Mouse (Mus musculus) G1E (cell line): ENCODE measurements around the gene 1700029I15Rik.

Experiments used
- CTCF ChIP-seq: IDR thresholded peaks from 2 replicates; pipeline ENCODE4 v1.5.1; 2012; ENCODE audit warnings: low read depth, low read length, inconsistent platforms, mixed read lengths
- GATA1 ChIP-seq: IDR thresholded peaks from 2 replicates; pipeline ENCODE4 v1.6.1; 2012; ENCODE audit warnings: borderline replicate concordance, low read length, inconsistent platforms, mixed read lengths
- GATA2 ChIP-seq: IDR thresholded peaks from 2 replicates; pipeline ENCODE4 v1.6.1; 2012; ENCODE audit warnings: low read depth, low read length, inconsistent platforms, borderline replicate concordance
- POLR2AphosphoS5 ChIP-seq: IDR thresholded peaks from 2 replicates; pipeline ENCODE4 v1.6.1; 2012; ENCODE audit warnings: low read depth, low read length, inconsistent platforms; ENCODE audit not compliant: insufficient replicate concordance
- TAL1 ChIP-seq: conservative IDR thresholded peaks from 2 replicates; pipeline ENCODE4 v1.6.1; 2012; ENCODE audit warnings: low read depth, low read length, inconsistent platforms, mixed read lengths

GRCm38 (mm10) chr2:92430723-92431541 lies 48.6 kb downstream of the 1700029I15Rik start:
- TF ChIP-seq CTCF (no peak), GATA1 (no peak), GATA2 (no peak), TAL1 (no peak), POLR2AphosphoS5 (no peak)
